Mouse (Mus musculus): ENCODE measurements around the gene Itprip.

The Itprip gene

GRCm38 (mm10) chr19:47919126-47919965 is at the start of gene Itprip, which contains the start of gene Cfap43:
Gene Itprip, minus strand, starts transcription at chr19:47919299.
Gene Cfap43, minus strand, starts transcription at chr19:47919287.
- DNase-seq (ENCODE audit: low spot score in 2 of 2), result peak; percentile 30 to 48

GRCm38 (mm10) chr19:47958181-47958580 is 39.1 kb upstream of the Itprip start:
- DNase-seq (ENCODE audit: low spot score in 2 of 2), result no peak

- DNase-seq (ENCODE audit: low spot score in 2 of 2), result no peak
Observed at GRCm38 (mm10) chr19:47953169-47953568, 34.1 kb upstream of the Itprip start.

- no peak for DNase-seq (ENCODE audit: low spot score in 2 of 2)
Observed at GRCm38 (mm10) chr19:47950946-47951345, 31.8 kb upstream of the Itprip start.

GRCm38 (mm10) chr19:47946821-47947465 is 27.8 kb upstream of the Itprip start:
- no peak for DNase-seq (ENCODE audit: low spot score in 2 of 2)

GRCm38 (mm10) chr19:47939361-47939760 is 20.3 kb upstream of the Itprip start:
- DNase-seq (ENCODE audit: low spot score in 2 of 2), result no peak

- DNase-seq (ENCODE audit: low spot score in 2 of 2), result peak in 1 of 2 experiments; percentile 20
Observed at GRCm38 (mm10) chr19:47937443-47938406, 18.6 kb upstream of the Itprip start, which contains the start of gene Cfap58. Gene Cfap58, plus strand, starts transcription at chr19:47937675.

- DNase-seq (ENCODE audit: low spot score in 2 of 2), result no peak
Observed at GRCm38 (mm10) chr19:47936938-47937337, 17.8 kb upstream of the Itprip start.

- DNase-seq (ENCODE audit: low spot score in 2 of 2), result no peak
Observed at GRCm38 (mm10) chr19:47936490-47936889, 17.4 kb upstream of the Itprip start.

- no peak for DNase-seq (ENCODE audit: low spot score in 2 of 2)
Observed at GRCm38 (mm10) chr19:47935530-47935929, 16.4 kb upstream of the Itprip start.

- DNase-seq (ENCODE audit: low spot score in 2 of 2), result no peak
Observed at GRCm38 (mm10) chr19:47934636-47935238, 15.6 kb upstream of the Itprip start.

GRCm38 (mm10) chr19:47934146-47934545 is 15.0 kb upstream of the Itprip start:
- DNase-seq (ENCODE audit: low spot score in 2 of 2), result no peak

- no peak for DNase-seq (ENCODE audit: low spot score in 2 of 2)
Observed at GRCm38 (mm10) chr19:47931982-47932638, 13.0 kb upstream of the Itprip start.

GRCm38 (mm10) chr19:47929043-47929442 is 9.9 kb upstream of the Itprip start:
- no peak for DNase-seq (ENCODE audit: low spot score in 2 of 2)

GRCm38 (mm10) chr19:47927032-47927431 is 7.9 kb upstream of the Itprip start:
- DNase-seq (ENCODE audit: low spot score in 2 of 2), result no peak

- no peak for DNase-seq (ENCODE audit: low spot score in 2 of 2)
Observed at GRCm38 (mm10) chr19:47925819-47926218, 6.7 kb upstream of the Itprip start.

GRCm38 (mm10) chr19:47919966-47920375 is 872 bp upstream of the Itprip start:
- no peak for DNase-seq (ENCODE audit: low spot score in 2 of 2)

GRCm38 (mm10) chr19:47918455-47919101 is 521 bp downstream of the Itprip start:
- DNase-seq (ENCODE audit: low spot score in 2 of 2), result no peak

GRCm38 (mm10) chr19:47918016-47918415 is 1.1 kb downstream of the Itprip start:
- DNase-seq (ENCODE audit: low spot score in 2 of 2), result no peak

GRCm38 (mm10) chr19:47917396-47917795 is 1.7 kb downstream of the Itprip start:
- no peak for DNase-seq (ENCODE audit: low spot score in 2 of 2)

All from frontal cortex, postnatal 25 days (tissue).